Mouse (Mus musculus): ENCODE data around the gene Slc22a2. TPM values are rescaled to one million over a fixed set of nuclear protein-coding genes. Genes with fewer than 3 reads are reported as not detected.

Slc22a2 gene
- polyA plus RNA-seq, 1 experiment from 2014 or later: 0.31 TPM

- Histone ChIP-seq H3K36me3 (no peaks in the 10 kb centered on the region), H3K4me1 (replicated peaks) (no peaks in the 10 kb centered on the region), H3K27me3 (no peaks in the 10 kb centered on the region), H3K9ac (no peak overlapping the region), H3K4me2 (no peak overlapping the region), H3K9me3 (no peaks in the 10 kb centered on the region), H3K27ac (replicated peaks) (no peak overlapping the region), H3K4me3 (no peak overlapping the region)
- ATAC-seq (ENCODE audit: low read depth): no peak
- WGBS: 89% methylated on average over 3 of the region's 3 CpGs
Measured at GRCm38 (mm10) chr17:12639585-12639984, 55.7 kb downstream of the Slc22a2 start.

- no peaks in the 10 kb centered on the region for H3K4me1 ChIP-seq (replicated peaks)
- 69% methylated on average over 4 of the region's 4 CpGs for WGBS
Measured at GRCm38 (mm10) chr17:12641087-12641486, 57.2 kb downstream of the Slc22a2 start.

GRCm38 (mm10) chr17:12645461-12645860, 61.5 kb downstream of the Slc22a2 start:
- H3K27me3 ChIP-seq: no peaks in the 10 kb centered on the region
- no peak overlapping the region for H3K4me3 ChIP-seq
- no peaks in the 10 kb centered on the region for H3K36me3 ChIP-seq
- no peak for ATAC-seq (ENCODE audit: low read depth)
- H3K4me1 ChIP-seq (replicated peaks): no peaks in the 10 kb centered on the region
- no peak overlapping the region for H3K27ac ChIP-seq (replicated peaks)
- H3K9me3 ChIP-seq: no peaks in the 10 kb centered on the region
- H3K9ac ChIP-seq: no peak overlapping the region
- no peak overlapping the region for H3K4me2 ChIP-seq
- WGBS: 72% methylated on average over 5 of the region's 5 CpGs

More at GRCm38 (mm10) chr17:12641087-12641486, 57.2 kb downstream of the Slc22a2 start:
- no peak for ATAC-seq (ENCODE audit: low read depth)
- H3K4me3 ChIP-seq: no peak overlapping the region
- no peaks in the 10 kb centered on the region for H3K27me3 ChIP-seq
- no peaks in the 10 kb centered on the region for H3K36me3 ChIP-seq
- H3K4me2 ChIP-seq: no peak overlapping the region
- no peaks in the 10 kb centered on the region for H3K9me3 ChIP-seq
- no peak overlapping the region for H3K27ac ChIP-seq (replicated peaks)
- no peak overlapping the region for H3K9ac ChIP-seq

GRCm38 (mm10) chr17:12652604-12653003, 68.7 kb downstream of the Slc22a2 start:
- no peak overlapping the region for H3K4me3 ChIP-seq
- H3K27me3 ChIP-seq: no peaks in the 10 kb centered on the region
- H3K9ac ChIP-seq: no peak overlapping the region
- H3K4me2 ChIP-seq: no peak overlapping the region
- H3K27ac ChIP-seq (replicated peaks): no peak overlapping the region
- no peaks in the 10 kb centered on the region for H3K4me1 ChIP-seq (replicated peaks)
- no peaks in the 10 kb centered on the region for H3K36me3 ChIP-seq
- ATAC-seq (ENCODE audit: low read depth): no peak
- 93% methylated on average over 11 of the region's 11 CpGs for WGBS
- H3K9me3 ChIP-seq: no peaks in the 10 kb centered on the region

GRCm38 (mm10) chr17:12654061-12654460, 70.1 kb downstream of the Slc22a2 start:
- WGBS: 76% methylated on average over 3 of the region's 3 CpGs
- no peak overlapping the region for H3K27ac ChIP-seq (replicated peaks)
- H3K27me3 ChIP-seq: no peaks in the 10 kb centered on the region

GRCm38 (mm10) chr17:12655826-12656225, 71.9 kb downstream of the Slc22a2 start:
- Histone ChIP-seq H3K9ac (no peak overlapping the region), H3K9me3 (no peaks in the 10 kb centered on the region), H3K27ac (replicated peaks) (no peak overlapping the region), H3K36me3 (no peaks in the 10 kb centered on the region), H3K27me3 (no peaks in the 10 kb centered on the region), H3K4me1 (replicated peaks) (no peaks in the 10 kb centered on the region), H3K4me2 (no peak overlapping the region), H3K4me3 (no peak overlapping the region)
- 83% methylated on average over 7 of the region's 7 CpGs for WGBS
- no peak for ATAC-seq (ENCODE audit: low read depth)

More at GRCm38 (mm10) chr17:12654061-12654460, 70.1 kb downstream of the Slc22a2 start:
- Histone ChIP-seq H3K4me3 (no peak overlapping the region), H3K9me3 (no peaks in the 10 kb centered on the region), H3K4me2 (no peak overlapping the region), H3K9ac (no peak overlapping the region), H3K4me1 (replicated peaks) (no peaks in the 10 kb centered on the region), H3K36me3 (no peaks in the 10 kb centered on the region)
- ATAC-seq (ENCODE audit: low read depth): no peak

GRCm38 (mm10) chr17:12658784-12659183, 74.9 kb downstream of the Slc22a2 start:
- ATAC-seq (ENCODE audit: low read depth): no peak
- 76% methylated on average over 7 of the region's 7 CpGs for WGBS

GRCm38 (mm10) chr17:12659233-12659632, 75.3 kb downstream of the Slc22a2 start:
- H3K9me3 ChIP-seq: no peaks in the 10 kb centered on the region
- ATAC-seq (ENCODE audit: low read depth): no peak
- no peak overlapping the region for H3K4me2 ChIP-seq
- H3K9ac ChIP-seq: no peak overlapping the region
- H3K27me3 ChIP-seq: no peaks in the 10 kb centered on the region
- WGBS: 94% methylated on average over 10 of the region's 10 CpGs
- H3K27ac ChIP-seq (replicated peaks): no peak overlapping the region
- H3K36me3 ChIP-seq: no peaks in the 10 kb centered on the region
- no peaks in the 10 kb centered on the region for H3K4me1 ChIP-seq (replicated peaks)
- no peak overlapping the region for H3K4me3 ChIP-seq

More at GRCm38 (mm10) chr17:12658784-12659183, 74.9 kb downstream of the Slc22a2 start:
- no peak overlapping the region for H3K27ac ChIP-seq (replicated peaks)
- no peaks in the 10 kb centered on the region for H3K27me3 ChIP-seq
- H3K9ac ChIP-seq: no peak overlapping the region
- no peak overlapping the region for H3K4me2 ChIP-seq
- no peaks in the 10 kb centered on the region for H3K4me1 ChIP-seq (replicated peaks)
- H3K36me3 ChIP-seq: no peaks in the 10 kb centered on the region
- H3K4me3 ChIP-seq: no peak overlapping the region
- no peaks in the 10 kb centered on the region for H3K9me3 ChIP-seq

GRCm38 (mm10) chr17:12660572-12661260, 76.8 kb downstream of the Slc22a2 start:
- Histone ChIP-seq H3K4me1 (replicated peaks) (no peaks in the 10 kb centered on the region), H3K27me3 (no peaks in the 10 kb centered on the region), H3K9me3 (no peaks in the 10 kb centered on the region), H3K36me3 (no peaks in the 10 kb centered on the region), H3K27ac (replicated peaks) (no peak overlapping the region), H3K4me2 (no peak overlapping the region), H3K9ac (no peak overlapping the region), H3K4me3 (no peak overlapping the region)
- ATAC-seq (ENCODE audit: low read depth): 0 out of 2 replicates have a peak, but pooled peaks have one; percentile 25
- WGBS: 75% methylated on average over 13 of the region's 13 CpGs

GRCm38 (mm10) chr17:12664156-12664555, 80.2 kb downstream of the Slc22a2 start:
- no peaks in the 10 kb centered on the region for H3K36me3 ChIP-seq
- H3K9ac ChIP-seq: no peak overlapping the region

GRCm38 (mm10) chr17:12668478-12669362, 84.8 kb downstream of the Slc22a2 start:
- H3K9ac ChIP-seq: no peak overlapping the region
- H3K4me3 ChIP-seq: no peak overlapping the region
- 0 out of 2 replicates have a peak, but pooled peaks have one; percentile 57 for ATAC-seq (ENCODE audit: low read depth)
- 0 out of 2 replicates have a peak overlapping the region, but pooled peaks have one; percentile 33 for H3K27ac ChIP-seq (replicated peaks)
- no peaks in the 10 kb centered on the region for H3K36me3 ChIP-seq
- H3K4me1 ChIP-seq (replicated peaks): peaks cover 18% of the 10 kb centered on the region
- H3K4me2 ChIP-seq: no peak overlapping the region
- 15% methylated on average over 7 of the region's 7 CpGs for WGBS
- no peaks in the 10 kb centered on the region for H3K27me3 ChIP-seq
- no peaks in the 10 kb centered on the region for H3K9me3 ChIP-seq

More at GRCm38 (mm10) chr17:12664156-12664555, 80.2 kb downstream of the Slc22a2 start:
- Histone ChIP-seq H3K4me2 (no peak overlapping the region), H3K27me3 (no peaks in the 10 kb centered on the region), H3K9me3 (no peaks in the 10 kb centered on the region), H3K27ac (replicated peaks) (no peak overlapping the region), H3K4me3 (no peak overlapping the region), H3K4me1 (replicated peaks) (peaks cover 13% of the 10 kb centered on the region)
- no peak for ATAC-seq (ENCODE audit: low read depth)
- 83% methylated on average over 8 of the region's 8 CpGs for WGBS

- ATAC-seq (ENCODE audit: low read depth): no peak
- no peaks in the 10 kb centered on the region for H3K27me3 ChIP-seq
- H3K36me3 ChIP-seq: no peaks in the 10 kb centered on the region
- H3K27ac ChIP-seq (replicated peaks): peak overlapping the region; percentile 33; the same call in 1 of the 2 replicates
- no peaks in the 10 kb centered on the region for H3K9me3 ChIP-seq
- H3K9ac ChIP-seq: no peak overlapping the region
- H3K4me1 ChIP-seq (replicated peaks): peaks cover 18% of the 10 kb centered on the region
- H3K4me3 ChIP-seq: no peak overlapping the region
- H3K4me2 ChIP-seq: no peak overlapping the region
Measured at GRCm38 (mm10) chr17:12669363-12669679, 85.4 kb downstream of the Slc22a2 start.
